Mouse (Mus musculus): ENCODE measurements around the gene Gm9913.

The Gm9913 gene

GRCm38 (mm10) chr2:125555830-125556229, 50.9 kb downstream of the Gm9913 start:
- no peak for DNase-seq (ENCODE audit: low read depth, low spot score)

All from retina, postnatal 7 days (tissue).